Mouse (Mus musculus) MEL (cell line): ENCODE measurements at regions not wholly inside any gene's neighbourhood (a gene's known extent, or its start where the extent isn't known, plus 50 kb on each side); places are given as distances from the start of the nearest gene placed in this dataset.

Source experiments
- CTCF ChIP-seq, 3 experiments: IDR thresholded peaks in 2 of 3; conservative IDR thresholded peaks in 1 of 3; 2 replicates each; pipeline ENCODE4 v1.5.1; 2011 to 2012; ENCODE audit warnings: low read length in 3 of 3, low read depth in 2 of 3, mild to moderate bottlenecking in 2 of 3, improper control_type of control experiment in 1 of 3, inconsistent platforms in 1 of 3, mixed read lengths in 1 of 3, moderate library complexity in 1 of 3; ENCODE audit not compliant: control insufficient read depth in 1 of 3, insufficient read depth in 1 of 3, poor library complexity in 1 of 3, severe bottlenecking in 1 of 3
- ELF1 ChIP-seq: IDR thresholded peaks from 2 replicates; pipeline ENCODE4 v1.6.1; 2014; ENCODE audit warnings: low read depth, mild to moderate bottlenecking, inconsistent platforms, low read length, improper control_type of control experiment, moderate library complexity
- MYC ChIP-seq: IDR thresholded peaks from 2 replicates; pipeline ENCODE4 v1.6.1; 2011; ENCODE audit warnings: low read depth, mild to moderate bottlenecking, low read length, improper control_type of control experiment, moderate library complexity
- POLR2A ChIP-seq, 2 experiments: IDR thresholded peaks; 2 replicates each; pipeline ENCODE4 v1.6.1; 2011 to 2012; ENCODE audit warnings: low read length in 2 of 2, mild to moderate bottlenecking in 2 of 2, control low read depth in 1 of 2, improper control_type of control experiment in 1 of 2, low read depth in 1 of 2, moderate library complexity in 1 of 2; ENCODE audit not compliant: control insufficient read depth in 1 of 2, insufficient read depth in 1 of 2, poor library complexity in 1 of 2
- SMC3 ChIP-seq: IDR thresholded peaks from 2 replicates; pipeline ENCODE4 v1.6.1; 2011; ENCODE audit warnings: low read depth, low read length, improper control_type of control experiment
- TAL1 ChIP-seq: IDR thresholded peaks from 2 replicates; pipeline ENCODE4 v1.6.1; 2012; ENCODE audit warnings: mild to moderate bottlenecking, inconsistent platforms, low read length, moderate library complexity, mixed read lengths

GRCm38 (mm10) chr7:111157754-111158325 is 75.0 kb upstream of the Eif4g2 start:
- TF ChIP-seq POLR2A (IDR thresholded peaks at IDR 0.05; ENCODE audit: control insufficient read depth in 1 of 2, insufficient read depth in 1 of 2, low read depth in 1 of 2, low read length in 2 of 2, poor library complexity in 1 of 2) (no peak), ELF1 (no peak), CTCF (IDR thresholded peaks at IDR 0.05 in 2 of 3, conservative IDR thresholded peaks at IDR 0.05 in 1 of 3; ENCODE audit: control insufficient read depth in 1 of 3, insufficient read depth in 1 of 3, low read depth in 2 of 3, low read length in 3 of 3, poor library complexity in 1 of 3, severe bottlenecking in 1 of 3) (no peak), TAL1 (no peak), SMC3 (no peak), MYC (no peak)
